Mouse (Mus musculus): Measurements from ENCODE around the gene Mrpl17. TPM values are rescaled to one million over a fixed set of nuclear protein-coding genes. Genes with fewer than 3 reads are reported as not detected.

The Mrpl17 gene
- total RNA-seq, 2 experiments from 2014 or later: 81.9 to 143 TPM

GRCm38 (mm10) chr7:105787285-105788140 lies 23.4 kb downstream of the Mrpl17 start, which contains the start of gene Dchs1:
Gene Dchs1 (minus strand): TSS chr7:105787654.
- peak; percentile 40 for ATAC-seq (replicated peaks; ENCODE audit: poor library complexity, severe bottlenecking)

DNA sequence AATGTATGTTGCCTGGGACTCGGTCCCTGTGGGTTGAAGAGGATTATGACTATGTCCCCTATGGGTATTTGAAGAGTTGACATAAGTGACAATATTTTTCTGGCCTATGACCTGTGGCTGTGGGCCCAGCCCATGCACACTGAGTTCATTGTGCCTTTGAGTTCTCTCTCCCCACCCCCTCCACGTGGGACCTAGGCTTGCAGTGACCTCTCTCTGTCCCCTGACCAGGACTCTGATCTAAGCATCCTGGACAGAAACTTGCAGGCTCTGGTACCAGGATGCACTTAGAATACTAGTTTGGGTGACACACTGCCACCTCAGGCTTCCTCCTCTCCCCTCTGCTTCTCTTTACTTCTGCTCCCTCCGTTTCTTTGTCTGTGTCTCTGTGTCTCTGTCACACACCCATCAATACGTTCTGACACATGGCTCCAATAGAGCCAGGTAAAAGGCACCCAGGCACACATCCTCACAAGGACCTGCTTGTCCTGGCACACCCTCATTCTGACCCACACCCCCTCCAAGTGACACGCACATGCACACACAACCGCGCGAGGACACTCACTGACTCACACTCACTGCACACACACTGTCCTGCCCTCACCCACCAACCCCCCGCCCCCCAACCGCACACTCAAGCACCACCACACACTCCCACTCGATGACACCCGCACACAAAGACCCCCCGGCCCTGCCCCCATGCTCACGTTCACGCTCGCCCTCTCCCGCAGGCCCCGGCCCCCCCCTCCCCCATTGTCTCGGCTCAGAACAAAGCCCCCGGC lies 24.2 kb downstream of the Mrpl17 start:
- peak; percentile 39 for ATAC-seq (replicated peaks; ENCODE audit: poor library complexity, severe bottlenecking)

GRCm38 (mm10) chr7:105784556-105784955 lies 26.3 kb downstream of the Mrpl17 start:
- ATAC-seq (replicated peaks; ENCODE audit: poor library complexity, severe bottlenecking): no peak

GRCm38 (mm10) chr7:105783861-105784260 lies 27.0 kb downstream of the Mrpl17 start:
- ATAC-seq (replicated peaks; ENCODE audit: poor library complexity, severe bottlenecking): no peak

GRCm38 (mm10) chr7:105778553-105779265 lies 32.2 kb downstream of the Mrpl17 start:
- ATAC-seq (replicated peaks; ENCODE audit: poor library complexity, severe bottlenecking): peak; percentile 83

GRCm38 (mm10) chr7:105777797-105778552 lies 32.9 kb downstream of the Mrpl17 start:
- ATAC-seq (replicated peaks; ENCODE audit: poor library complexity, severe bottlenecking): peak; percentile 70

DNA sequence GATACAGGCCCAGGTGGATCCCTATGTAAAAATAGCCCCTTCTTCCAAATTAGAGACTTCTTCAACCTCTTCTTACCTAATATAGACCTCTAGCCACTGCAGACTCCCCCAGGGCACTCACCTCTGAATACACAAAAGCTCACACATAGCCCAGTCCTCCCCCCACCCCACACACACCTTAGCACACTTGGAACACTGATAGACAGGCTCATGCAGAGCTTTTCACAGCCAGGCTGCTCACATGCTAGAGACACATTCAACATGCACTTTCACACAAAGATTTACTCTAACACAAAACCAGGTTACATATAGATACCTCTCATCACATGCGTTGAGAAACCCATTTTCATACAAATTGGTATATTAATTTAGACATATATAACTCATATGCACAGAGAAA lies 33.6 kb downstream of the Mrpl17 start:
- ATAC-seq (replicated peaks; ENCODE audit: poor library complexity, severe bottlenecking): no peak

- ATAC-seq (replicated peaks; ENCODE audit: poor library complexity, severe bottlenecking): no peak
Observed at GRCm38 (mm10) chr7:105776026-105776425, 34.9 kb downstream of the Mrpl17 start.

- ATAC-seq (replicated peaks; ENCODE audit: poor library complexity, severe bottlenecking): peak; percentile 15
Observed at GRCm38 (mm10) chr7:105774661-105775060, 36.2 kb downstream of the Mrpl17 start.

- no peak for ATAC-seq (replicated peaks; ENCODE audit: poor library complexity, severe bottlenecking)
Observed at GRCm38 (mm10) chr7:105773041-105773440, 37.9 kb downstream of the Mrpl17 start.

- no peak for ATAC-seq (replicated peaks; ENCODE audit: poor library complexity, severe bottlenecking)
Observed at GRCm38 (mm10) chr7:105772331-105772730, 38.6 kb downstream of the Mrpl17 start.

- ATAC-seq (replicated peaks; ENCODE audit: poor library complexity, severe bottlenecking): no peak
Observed at GRCm38 (mm10) chr7:105769959-105770358, 40.9 kb downstream of the Mrpl17 start.

GRCm38 (mm10) chr7:105767729-105768165 lies 43.2 kb downstream of the Mrpl17 start:
- ATAC-seq (replicated peaks; ENCODE audit: poor library complexity, severe bottlenecking): peak; percentile 79

DNA sequence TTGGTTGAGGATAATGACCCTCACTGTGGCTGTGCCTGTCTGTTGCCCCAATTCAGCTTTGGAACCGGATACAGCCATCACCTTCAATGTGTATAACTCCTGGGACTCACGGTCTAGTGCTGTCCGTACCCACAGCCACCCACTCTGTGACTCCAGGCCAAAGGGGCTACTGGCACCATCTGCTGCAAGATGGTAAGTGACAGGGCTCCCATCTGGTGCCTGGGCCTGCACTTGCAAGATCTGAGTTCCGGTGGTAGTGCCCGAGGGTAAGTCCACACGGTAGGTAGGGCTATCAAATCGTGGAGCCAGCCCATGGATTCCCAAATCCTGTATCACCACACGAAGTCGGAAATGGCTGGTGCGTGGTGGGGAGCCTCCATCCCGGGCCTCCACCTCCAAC lies 46.6 kb downstream of the Mrpl17 start:
- no peak for ATAC-seq (replicated peaks; ENCODE audit: poor library complexity, severe bottlenecking)

DNA sequence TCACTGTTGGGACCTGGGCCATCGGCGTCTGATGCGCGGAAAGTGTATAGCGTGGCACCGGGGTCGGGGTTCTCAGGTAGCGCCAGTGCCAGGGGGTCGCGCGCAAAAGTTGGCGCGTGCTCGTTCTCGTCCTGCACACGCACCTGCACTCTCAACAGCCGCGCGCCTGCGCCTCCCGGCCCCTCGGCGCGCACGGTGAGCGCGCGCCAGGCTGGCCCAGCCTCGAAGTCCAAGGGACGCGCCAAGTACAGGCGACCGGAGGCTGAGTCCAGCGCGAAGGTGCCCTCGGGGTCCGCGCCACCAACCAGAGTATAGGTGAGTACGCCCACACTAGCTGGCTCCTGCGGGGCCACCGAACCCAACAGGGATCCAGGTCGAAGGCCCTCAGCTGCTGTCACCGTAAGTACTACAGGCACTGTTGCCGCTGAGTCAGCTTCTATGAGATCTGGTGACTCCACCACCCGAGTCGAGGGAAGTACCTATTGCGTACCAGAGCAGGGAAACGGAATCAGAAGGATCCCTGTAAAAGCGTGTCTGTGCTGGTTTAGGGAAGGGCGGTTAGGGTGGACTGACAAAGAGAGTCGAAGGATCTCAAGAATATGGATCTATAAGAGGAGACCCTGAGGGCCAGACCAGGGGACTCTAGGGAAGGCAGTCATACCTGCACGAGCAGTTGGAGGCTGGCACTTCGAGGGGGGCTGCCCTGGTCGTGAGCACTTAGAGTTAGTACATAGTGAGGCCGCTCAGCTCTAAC lies 48.2 kb downstream of the Mrpl17 start:
- ATAC-seq (replicated peaks; ENCODE audit: poor library complexity, severe bottlenecking): peak; percentile 34

GRCm38 (mm10) chr7:105761813-105762484 lies 49.0 kb downstream of the Mrpl17 start:
- ATAC-seq (replicated peaks; ENCODE audit: poor library complexity, severe bottlenecking): peak; percentile 38

- ATAC-seq (replicated peaks; ENCODE audit: poor library complexity, severe bottlenecking): no peak
Observed at GRCm38 (mm10) chr7:105753281-105753680, 57.6 kb downstream of the Mrpl17 start.
